Mouse (Mus musculus) fat pad, adult 2 months (tissue): ENCODE data around the gene Psph.
"Not testable (repeated sequence)": the region's sequence is repeated elsewhere in the genome, so short reads cannot be mapped to it uniquely, and the experiment has no call there.

Source experiments
- DNase-seq: peaks from one replicate; pipeline ENCODE4 v3.0.0-alpha.2; 2011; ENCODE audit warnings: low read depth, low spot score; ENCODE audit errors: extremely low read depth

Gene Psph

DNA sequence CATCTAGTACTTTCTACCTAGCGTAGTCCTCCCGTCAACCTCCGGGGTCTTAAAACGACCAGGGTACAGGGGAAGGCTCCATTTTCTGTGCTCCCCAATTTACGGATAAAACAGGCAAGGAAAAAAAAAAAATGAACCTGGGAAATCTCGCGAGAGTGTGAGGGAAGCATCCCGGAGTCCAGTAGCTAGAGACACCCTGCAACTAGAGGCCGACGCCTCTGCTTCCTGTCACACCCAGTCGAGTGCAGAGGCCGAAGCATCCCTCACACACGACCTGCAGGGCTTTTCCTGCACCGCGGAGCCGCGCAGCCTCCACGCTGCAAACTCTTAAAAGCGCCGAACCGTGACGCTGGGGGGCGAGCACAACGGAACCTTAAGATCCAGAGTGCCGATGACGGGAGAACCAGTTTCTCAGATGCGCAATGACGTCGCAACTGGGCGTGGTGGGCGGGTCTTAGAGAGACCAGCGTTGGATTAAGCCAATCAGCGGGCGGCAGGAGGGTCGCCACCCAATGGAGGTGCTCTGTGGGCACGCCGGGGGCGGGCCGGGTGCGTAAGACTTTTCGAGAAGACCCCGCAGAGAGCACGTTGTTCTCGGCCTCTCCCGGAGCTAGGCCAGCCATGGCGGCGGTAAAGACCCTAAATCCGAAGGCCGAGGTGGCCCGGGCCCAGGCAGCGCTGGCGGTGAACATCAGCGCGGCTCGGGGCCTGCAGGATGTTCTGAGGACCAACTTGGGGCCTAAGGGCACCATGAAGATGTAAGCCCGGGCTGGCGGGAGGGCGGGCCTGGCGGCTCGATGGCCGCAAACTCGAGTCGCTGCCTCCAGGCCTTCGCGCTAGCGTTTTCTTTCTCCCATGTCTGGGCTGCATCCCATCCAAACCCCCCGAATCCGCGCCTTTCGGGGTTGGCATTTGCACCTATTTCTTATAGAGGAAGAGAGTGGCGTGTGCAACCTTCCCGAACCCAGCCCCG, at the start of gene Psph:
Gene Psph, minus strand, starts transcription at position 632 of the 973 bp plus-strand sequence.
- DNase-seq = peak; percentile 77

DNA sequence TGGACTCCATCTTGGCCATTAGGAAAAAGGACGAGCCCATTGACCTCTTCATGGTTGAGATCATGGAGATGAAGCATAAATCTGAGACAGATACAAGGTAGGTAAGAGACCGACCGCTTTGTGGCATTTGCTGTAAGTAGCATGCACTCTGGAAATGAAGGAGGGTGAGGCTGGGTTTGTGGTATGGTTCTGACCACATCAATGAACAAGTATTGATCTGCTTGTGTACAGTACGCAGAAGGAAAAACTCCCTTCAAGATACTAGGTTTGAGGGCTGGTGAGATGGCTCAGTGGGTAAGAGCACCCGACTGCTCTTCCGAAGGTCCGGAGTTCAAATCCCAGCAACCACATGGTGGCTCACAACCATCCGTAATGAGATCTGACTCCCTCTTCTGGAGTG, 3.3 kb upstream of the Psph start:
- DNase-seq = not testable (repeated sequence)

DNA sequence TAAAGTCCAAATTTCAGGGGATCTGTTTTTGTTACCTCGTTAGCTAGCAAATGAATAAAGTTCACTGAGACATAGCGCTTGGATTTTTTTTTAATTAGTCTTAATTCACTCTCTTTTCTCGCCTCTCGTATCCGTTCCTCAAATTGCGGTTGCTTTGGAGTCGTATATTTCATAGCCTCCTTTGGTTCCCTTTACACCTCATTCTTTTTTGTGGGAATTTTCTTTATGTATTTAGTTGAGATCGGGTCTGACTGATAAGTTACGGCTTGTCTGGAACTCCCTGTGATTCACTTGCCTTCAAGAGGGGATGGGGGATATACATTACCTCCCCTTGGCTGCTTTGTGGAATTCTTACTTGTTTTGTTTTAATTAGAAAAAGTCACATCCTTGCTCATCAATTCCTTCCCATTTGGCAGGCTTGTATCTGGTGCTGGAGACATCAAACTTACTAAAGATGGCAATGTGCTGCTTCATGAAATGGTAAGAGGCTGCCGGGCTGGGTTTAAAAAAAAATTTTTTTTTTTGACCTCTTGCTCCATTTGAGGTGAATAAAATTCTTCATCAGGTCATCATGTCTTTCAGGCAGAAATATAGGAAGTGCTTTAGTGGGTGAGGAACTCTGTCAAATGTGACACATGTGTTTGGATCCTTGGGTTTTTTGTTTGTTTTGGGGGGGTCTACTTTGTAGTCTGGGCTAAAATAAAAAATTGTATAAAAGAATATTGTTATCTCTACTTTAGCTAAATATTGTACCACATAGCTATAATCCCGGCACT, 757 bp upstream of the Psph start:
- DNase-seq = no peak

DNA sequence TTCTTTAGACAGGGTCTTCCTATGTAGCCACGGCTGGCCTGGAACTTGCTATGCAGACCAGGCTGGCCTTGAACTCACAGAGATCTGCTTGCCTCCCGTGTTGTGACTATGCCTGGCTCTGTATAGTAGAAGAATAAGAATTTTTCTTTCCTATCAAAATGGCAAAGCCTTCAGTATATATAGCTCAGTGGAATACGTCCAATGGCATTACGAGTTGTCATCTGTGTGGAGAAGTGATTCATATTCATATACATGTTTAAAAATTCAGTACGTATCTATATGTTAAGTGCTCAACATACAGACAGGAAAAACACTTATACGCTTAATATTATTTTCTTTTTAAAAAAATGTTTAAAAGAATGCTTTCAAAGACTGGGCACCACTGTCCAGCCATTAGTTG, 1.1 kb downstream of the Psph start:
- no peak for DNase-seq

DNA sequence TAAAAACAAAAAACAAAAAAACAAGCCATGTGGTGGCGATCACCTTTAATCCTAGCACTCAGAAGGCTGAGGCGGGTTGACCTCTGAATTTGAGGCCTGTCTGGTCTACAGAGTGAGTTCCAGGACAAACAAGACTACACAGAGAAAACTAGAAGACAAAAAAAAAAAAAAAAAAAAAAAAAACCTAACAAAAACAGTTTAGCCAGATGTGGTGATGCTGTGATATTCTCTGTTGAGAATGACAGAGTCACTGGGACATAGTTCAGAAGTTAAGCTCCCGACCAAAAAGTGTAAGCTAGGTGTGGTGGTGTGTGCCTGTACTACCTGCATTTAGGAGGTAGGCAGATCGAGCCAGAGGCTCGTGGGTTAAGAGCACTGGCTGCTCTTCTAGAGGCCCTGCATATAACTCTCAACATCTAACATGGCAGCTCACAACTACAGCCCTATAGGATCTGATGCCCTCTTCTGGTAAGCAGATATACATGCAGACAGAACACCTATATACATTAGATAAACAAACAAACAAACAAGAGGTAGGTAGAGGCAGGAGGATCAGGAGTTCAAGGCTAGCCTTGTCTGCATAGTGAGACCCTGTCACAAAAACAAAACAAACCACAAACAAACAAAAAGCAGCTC, 1.9 kb downstream of the Psph start:
- DNase-seq = no peak

DNA sequence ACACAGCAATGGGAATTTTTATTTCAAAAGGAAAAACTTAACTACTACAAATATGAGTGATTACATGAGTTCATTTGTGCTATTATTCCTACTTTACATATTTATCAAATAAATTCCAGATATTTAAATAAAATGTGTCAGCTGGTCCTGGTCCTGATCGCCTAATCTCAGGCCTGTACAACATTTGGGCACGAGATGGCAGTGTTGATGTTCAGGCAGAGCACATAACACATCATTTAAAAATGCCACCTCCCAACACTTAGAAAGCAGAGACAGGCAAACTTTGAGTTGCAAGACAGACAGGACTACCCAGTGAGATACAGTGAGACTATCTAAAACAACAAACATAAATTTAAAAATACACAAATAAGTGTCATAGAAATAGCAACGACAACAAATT, 5.0 kb downstream of the Psph start:
- DNase-seq = no peak

DNA sequence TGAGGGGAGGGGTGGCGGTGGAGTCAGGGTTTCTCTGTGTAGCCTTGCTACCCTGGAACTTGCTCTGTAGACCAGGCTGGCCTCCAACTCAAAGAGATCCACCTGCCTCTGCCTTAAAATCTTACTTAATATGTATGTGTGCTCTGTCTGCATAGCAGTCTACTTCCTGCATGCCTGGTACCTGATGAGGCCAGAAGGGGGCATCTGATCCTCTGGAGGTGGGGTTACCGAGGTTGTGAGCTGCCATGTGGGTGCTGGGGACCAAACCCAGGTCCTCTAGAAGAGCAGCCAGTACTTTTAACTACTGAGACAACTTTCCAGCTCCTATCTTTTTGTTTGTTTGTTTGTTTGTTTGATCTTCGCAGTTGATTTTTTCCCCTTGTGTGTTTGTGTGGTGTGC, 7.1 kb downstream of the Psph start:
- no peak for DNase-seq

DNA sequence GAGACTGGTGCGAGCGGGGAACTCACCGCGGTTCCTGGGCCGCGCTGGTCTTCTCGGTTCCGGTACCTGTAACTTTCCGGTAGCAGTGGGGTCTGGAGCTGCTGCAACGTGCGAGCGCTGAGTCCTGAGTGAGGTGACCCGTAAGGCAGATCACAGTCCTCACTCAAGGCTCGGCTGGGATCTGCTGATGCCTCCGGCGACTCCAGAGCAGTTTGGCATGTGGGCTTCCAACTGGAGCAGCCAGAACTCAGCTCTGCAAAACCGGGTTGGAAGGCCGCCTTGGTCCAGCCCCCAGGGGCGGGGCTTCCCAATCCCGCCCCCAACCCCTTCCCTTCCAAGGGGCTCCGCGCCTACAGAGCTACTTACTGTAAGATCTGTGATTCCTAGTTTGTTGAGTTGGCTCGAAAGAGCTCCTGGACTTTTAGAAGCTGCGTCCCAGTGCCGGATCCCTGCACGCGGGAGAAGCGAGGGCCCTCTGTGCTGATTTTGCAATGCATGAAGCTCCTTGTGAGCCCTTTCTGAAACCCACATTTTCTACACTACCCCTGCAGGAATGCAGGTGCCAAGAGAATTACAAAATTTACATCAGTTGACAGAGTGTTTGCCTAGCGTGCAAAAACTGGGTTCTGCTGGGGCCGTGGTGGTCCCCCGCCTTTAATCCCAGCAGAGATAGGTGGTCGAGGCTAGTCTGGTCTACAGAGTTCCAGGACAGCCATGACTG, 8.1 kb downstream of the Psph start:
- DNase-seq = no peak

DNA sequence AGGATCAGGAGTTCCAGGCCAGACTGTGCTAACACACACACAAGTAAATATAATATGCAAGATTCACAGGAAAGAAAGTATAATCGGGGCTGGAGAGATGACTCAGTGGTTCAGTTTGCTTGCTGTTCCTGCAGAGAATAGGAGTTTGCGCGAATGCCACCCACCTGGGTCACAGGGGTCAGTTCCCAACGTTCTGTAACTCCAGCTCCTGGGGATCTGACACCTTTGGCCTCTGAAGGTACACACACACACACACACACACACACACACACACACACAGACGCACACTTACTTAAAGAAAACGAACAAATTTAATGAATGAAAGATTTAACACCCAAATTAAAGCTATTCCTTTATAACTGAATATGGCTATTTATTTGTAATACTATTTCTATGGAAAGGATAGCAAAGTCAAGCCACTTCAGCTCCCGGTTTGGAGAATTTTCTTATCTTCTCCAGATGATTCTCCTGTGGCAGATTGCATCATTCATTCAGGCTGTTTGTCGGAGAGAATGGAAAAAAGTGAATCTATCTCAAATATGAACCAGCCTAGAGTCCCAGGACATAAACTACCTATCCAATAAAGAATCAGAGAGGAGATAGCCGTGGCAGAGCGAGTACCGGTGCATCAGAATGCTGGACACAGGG, 8.8 kb downstream of the Psph start:
- DNase-seq = no peak

DNA sequence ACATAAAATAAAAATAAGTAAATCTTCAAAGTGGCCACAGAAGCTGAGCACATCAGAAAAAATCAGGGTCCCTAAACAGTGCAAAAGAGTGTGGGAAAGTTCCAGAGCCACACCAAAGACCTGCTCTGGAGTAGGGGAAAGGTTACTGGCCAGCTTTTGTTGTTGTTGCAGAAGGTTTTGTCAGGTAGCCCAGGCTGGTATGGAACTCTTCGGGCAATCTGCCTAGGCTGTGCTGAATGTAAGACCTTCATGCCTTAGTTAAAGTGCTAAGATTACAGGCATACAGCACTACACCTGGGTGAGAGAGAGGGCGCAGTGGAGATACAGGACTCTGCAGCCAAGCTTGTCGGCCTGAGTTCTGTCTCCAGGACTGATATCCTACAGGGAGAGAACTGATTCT, 12.6 kb downstream of the Psph start:
- peak; percentile 90 for DNase-seq

DNA sequence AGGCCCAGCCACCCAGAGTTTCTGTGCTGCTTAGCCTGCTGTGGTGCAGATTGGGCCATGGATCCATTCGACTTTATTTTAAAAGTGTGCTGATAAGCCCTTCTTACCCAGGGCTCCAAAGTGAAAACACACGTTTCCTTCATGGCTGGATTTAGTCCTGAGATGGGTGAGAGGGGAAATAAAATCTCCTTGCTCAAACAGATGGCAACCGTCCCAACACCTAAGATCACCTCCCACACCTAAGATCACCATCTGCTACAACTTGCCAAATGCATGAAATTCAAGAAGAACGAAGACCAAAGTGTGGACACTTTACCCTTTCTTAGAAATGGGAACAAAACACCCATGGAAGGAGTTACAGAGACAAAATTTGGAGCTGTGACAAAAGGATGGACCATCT, 13.9 kb downstream of the Psph start:
- peak; percentile 92 for DNase-seq

DNA sequence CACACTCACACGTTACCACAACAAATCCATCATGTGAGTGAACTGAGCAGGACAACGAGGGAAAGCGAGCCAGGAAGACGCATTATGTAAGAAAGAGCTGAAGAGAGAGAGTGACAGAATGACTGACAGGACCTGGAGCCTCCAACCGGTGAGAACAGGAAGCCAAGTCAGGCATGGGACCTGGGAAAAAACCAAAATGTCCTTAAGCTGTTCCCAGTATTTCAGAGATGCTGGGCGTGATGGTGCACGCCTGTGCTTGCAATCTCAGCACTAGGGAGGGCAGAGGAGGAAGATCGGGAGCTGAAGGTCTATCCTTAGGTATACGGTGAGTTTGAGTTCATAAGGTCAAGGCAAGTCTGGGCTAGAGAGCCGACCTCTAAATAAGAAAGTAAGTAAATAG, 14.8 kb downstream of the Psph start:
- peak; percentile 95 for DNase-seq

DNA sequence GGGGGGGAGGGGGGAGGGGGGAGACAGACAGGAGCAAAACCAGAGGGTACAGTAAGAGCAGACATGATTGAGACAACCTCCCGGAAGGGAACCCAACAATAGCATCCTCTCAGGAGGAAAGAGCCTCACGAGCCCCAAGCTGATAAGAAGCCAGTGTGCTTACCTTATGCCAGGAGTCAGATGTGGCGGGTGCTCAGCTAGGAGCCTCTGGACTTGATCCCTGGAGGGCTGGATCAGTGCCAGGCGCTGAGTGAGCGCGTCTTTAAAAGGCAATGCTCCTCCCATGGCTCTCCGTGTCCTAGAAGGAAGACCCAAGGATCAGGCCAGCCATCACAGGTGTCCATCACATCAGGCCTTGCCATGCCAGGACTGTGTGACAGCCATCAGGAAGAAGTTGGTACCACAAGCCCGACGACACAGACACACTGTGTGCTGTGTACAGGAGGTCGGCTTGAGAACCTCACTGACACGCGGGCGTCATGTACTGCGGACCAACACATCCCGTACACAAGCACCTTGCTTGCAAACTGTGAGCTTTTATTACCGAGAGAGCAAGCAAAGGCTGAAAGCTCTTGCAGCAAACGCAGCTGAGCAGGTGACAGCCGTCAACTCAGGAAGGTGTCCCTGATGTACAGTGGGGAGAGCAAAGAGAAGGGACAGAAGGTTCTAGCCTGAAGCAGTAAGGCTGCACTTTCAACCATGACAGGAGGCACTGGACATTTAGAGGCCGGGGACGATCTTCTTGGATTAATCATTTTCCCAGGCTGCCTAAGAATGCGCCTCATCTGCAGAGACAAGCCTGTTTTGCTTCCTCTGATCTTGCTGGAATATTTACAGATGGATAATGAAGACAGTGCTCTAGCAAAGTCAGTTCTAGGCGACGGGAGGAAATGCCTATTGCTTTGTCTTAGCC, 16.6 kb downstream of the Psph start:
- no peak for DNase-seq

DNA sequence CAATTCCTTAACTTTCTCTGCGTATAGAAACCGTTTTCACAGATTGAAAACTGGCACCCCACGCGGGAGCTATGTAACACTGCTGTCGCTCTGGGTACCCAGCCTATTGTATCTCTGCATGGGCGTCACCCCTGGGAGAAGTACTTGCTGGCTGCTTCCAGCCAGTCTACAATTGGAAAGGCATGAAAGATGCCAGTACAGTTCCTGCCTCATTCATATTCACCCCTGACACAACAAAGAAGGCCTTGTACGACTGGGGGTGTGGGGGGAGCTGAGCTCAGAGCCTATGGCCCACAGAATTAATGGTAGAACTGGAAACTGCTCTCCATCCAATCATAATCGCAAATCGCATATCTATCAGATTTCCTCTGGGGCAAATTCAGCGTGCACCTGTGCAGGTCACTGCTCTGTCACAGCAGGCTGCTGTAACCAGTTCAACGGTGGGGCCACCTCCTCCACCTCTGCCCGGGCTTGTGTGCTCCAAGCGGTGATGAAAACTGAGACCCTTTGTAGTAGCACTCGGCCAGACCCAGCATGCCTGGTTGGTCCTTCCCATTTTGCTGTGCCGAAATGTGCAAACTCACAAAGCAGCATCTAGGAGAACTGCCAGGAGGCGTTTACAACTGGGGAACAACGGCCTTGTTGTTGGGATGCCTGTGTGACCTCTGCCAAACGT, 25.2 kb downstream of the Psph start:
- peak; percentile 86 for DNase-seq

DNA sequence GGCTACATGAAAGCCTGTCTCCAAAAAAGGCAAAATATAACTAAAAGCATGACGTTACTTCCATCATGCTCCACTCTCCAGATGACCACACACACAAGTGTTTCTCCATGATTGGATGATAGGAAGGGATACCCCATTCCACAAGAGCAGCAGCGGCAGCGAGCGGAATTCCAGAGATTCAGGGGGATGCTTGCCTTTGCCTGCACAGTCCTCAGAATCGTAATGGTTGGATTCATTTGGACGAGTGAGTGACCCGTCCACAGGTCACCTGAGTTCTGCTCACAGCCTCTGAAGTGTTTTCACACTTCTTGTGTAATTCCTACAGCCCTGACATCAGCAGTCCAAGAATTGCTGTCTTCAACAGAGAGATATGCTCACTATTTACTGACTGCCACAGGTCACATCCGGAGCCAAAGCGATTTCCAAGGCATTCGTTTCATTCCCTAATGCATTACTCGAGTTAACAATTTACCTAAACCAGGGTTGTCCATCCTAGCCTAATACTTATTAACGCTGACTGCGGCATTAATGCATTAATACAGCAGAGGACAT, 27.2 kb downstream of the Psph start:
- DNase-seq = no peak

DNA sequence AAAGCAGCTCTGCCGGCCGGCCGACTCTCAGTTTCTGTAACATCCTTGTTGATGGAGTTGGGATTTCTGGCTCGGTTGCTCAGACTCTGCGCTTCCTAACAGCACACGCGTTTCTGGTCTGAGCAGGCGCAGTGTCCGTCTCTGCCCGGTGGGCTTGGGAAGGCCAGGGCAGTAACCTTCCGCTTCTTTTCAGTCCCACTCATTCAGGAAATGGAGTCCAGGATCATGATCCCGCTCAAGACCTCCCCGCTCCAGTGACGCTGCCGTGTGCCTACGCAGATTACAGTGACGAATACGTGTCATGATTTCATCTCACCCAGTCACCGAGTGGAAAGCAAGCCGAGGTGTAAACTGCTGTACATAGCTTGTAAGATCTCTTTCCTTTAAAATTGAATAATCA, 30.4 kb downstream of the Psph start:
- no peak for DNase-seq

DNA sequence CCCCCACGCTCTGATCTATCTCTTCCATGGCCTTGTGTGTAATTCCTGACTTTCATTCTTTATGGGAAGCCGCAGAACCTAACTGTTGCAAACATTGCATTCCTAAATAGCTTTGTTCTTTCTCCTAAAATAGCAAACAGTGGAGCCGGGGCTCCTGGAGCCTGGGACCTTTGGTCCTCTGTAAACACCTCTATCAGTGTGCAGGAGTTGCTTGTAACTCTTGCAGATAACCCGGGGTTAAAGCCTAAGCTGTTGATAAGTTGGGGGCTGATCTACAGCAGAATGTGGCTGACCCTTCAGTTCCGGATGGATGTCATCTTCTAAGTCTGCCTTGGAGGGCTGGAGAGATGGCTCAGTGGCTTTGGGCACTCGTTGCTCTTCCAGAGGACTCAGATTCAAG, 43.2 kb downstream of the Psph start:
- no peak for DNase-seq

DNA sequence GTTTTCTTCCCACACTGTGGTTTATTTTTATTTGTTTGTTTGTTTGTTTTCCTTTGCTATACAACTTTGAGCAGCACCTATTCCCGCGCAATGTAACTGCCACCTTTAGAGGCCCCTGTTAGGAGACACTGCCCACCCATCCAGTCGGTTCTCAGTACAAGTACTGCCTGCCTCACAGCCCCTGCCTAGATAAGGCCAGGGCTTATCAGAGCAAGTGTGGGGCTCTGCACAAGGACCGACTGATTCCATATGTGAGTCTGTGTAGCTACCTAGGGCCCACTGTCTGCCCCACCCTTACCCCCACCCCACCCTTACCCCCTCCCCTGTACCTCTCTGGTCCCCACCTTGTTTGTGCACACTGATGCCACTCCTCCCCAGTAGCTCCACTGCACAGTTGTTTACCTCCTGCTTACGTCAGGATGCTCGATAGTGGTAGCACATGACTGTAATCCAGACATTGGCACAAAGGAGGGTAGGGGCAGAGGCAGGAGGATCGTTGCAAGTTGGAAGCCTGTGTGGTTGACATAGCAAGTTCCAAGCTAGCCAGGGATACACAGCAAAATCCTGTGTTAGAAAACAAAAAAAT, 44.3 kb downstream of the Psph start:
- DNase-seq = no peak
